Mouse (Mus musculus) urinary bladder, postnatal 25 days (tissue): ENCODE results near the gene Zfand6.

Experiments
- DNase-seq: peaks from one replicate; pipeline ENCODE4 v3.0.0; 2022; ENCODE audit warnings: low spot score

Gene Zfand6

GRCm38 (mm10) chr7:84594087-84594916 lies 95.5 kb downstream of the Zfand6 start:
- no peak for DNase-seq

GRCm38 (mm10) chr7:84591347-84591746 lies 98.4 kb downstream of the Zfand6 start:
- DNase-seq: no peak

- DNase-seq: no peak
These were observed 99.1 kb downstream of the Zfand6 start for GRCm38 (mm10) chr7:84590622-84591021.

- DNase-seq: no peak
These were observed 102.5 kb downstream of the Zfand6 start for GRCm38 (mm10) chr7:84587101-84587783.

DNA sequence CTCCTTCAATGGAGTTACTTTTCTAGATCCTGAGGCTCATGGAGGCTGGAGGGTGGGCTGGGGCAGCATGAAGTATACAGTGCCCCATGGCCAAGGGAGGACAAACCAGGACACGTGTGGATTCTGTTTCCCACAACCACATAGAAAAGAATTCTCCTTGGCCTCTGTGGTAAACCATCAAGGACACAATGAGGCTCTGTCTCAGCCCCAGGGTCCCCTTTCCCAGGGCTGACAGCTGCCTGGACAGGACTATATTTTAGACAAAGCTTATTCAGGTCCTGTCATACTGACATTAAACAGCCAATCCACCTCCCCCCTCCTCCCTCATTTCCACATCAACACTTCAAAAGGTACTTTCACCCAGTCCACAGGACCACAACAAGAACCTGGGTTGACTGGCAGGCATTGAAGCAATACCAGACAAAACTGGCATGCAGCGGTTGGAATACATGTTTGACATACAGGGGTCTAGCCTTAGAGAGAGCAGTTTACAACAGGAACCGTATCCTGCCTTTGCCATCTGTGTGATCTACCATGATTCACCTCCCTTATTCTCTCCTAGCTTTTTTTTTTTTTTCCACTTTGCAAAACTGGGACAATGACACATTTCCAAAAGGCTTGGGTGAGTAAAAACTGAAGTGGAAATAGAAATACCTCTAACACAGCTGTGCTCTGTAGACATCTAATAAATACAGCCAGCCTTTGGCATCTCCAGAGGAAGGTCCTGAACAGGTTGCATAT lies 103.2 kb downstream of the Zfand6 start:
- DNase-seq: no peak

DNA sequence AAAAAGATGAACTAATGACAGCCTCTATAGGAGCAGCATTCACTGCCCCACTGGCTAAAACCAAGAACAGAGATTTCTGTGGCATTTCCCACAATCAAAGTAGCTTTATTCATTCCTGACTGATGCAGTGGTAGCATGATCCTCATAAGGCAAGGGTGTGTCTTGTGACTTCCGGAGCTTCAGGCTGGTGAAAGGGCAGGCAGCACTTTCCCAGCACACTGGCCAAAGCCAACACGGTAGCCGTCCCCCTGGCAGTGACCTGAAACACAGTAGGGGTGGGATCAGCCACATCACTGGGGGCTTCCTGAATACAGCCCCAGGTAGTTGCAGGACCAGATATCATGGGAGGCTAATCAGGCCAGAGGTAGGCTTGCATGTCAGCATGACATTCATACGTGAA lies 104.7 kb downstream of the Zfand6 start:
- DNase-seq: no peak

- DNase-seq: no peak
These were observed 110.0 kb downstream of the Zfand6 start for GRCm38 (mm10) chr7:84579769-84580168.

- no peak for DNase-seq
These were observed 110.9 kb downstream of the Zfand6 start for GRCm38 (mm10) chr7:84578841-84579240.

GRCm38 (mm10) chr7:84577034-84577433 lies 112.7 kb downstream of the Zfand6 start:
- DNase-seq: no peak

DNA sequence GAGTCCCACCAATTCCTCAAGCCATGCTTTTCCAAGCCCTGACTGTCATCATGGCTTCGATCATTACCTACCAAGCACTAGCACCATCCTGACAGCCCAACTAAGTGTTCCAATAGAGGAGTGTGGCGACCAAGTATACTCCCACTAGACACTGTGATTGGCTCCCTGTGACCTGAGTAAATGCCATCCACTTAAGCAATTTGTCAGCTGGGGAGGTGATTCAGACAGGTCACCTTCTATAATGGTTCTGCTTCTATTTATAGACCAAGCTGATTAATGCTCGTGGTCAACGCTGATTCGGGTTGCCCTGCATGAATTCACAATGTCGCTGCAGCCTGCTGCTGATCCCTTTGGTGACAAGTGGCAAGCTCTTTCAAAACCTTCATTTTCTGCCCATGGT lies 123.6 kb downstream of the Zfand6 start:
- no peak for DNase-seq

GRCm38 (mm10) chr7:84564236-84564635 lies 125.5 kb downstream of the Zfand6 start:
- DNase-seq: no peak
